Mouse (Mus musculus) stomach, embryonic 15.5 days (tissue): Measurements from ENCODE around the gene Sirt6. TPM values are rescaled to one million over a fixed set of nuclear protein-coding genes. Genes with fewer than 3 reads are reported as not detected.

Source experiments
- ATAC-seq: fragments of 200-750 bp; cut with Nextera tagmentation; 2 replicates; pipeline ENCODE4 v1.8.0; 2017; ENCODE audit warnings: low read depth, moderate number of reproducible peaks, moderate TSS enrichment; ENCODE audit not compliant: insufficient read depth, low FRiP score
- H3K27ac ChIP-seq: fragments of 300-500 bp; sonication (generic); 2 replicates; pipeline ENCODE4 v1.5.1; 2015; ENCODE audit warnings: mild to moderate bottlenecking, inconsistent platforms
- H3K27me3 ChIP-seq: fragments of 300-500 bp; sonication (generic); replicated peaks from 2 replicates; pipeline ENCODE4 v1.6.1; 2015; ENCODE audit warnings: inconsistent platforms
- H3K36me3 ChIP-seq: fragments of 300-500 bp; sonication (generic); 2 replicates; pipeline ENCODE4 v1.6.1; 2015; ENCODE audit warnings: inconsistent platforms
- H3K4me1 ChIP-seq: fragments of 300-500 bp; sonication (generic); 2 replicates; pipeline ENCODE4 v1.6.1; 2015; ENCODE audit warnings: inconsistent platforms
- H3K4me2 ChIP-seq: fragments of 300-500 bp; sonication (generic); 2 replicates; pipeline ENCODE4 v1.6.1; 2015; ENCODE audit warnings: mild to moderate bottlenecking, inconsistent platforms
- H3K4me3 ChIP-seq: fragments of 300-500 bp; sonication (generic); replicated peaks from 2 replicates; pipeline ENCODE4 v1.5.1; 2015; ENCODE audit warnings: inconsistent platforms
- H3K9ac ChIP-seq: fragments of 300-500 bp; sonication (generic); 2 replicates; pipeline ENCODE4 v1.6.1; 2015; ENCODE audit warnings: inconsistent platforms
- H3K9me3 ChIP-seq: fragments of 300-500 bp; sonication (generic); 2 replicates; pipeline ENCODE4 v1.6.1; 2016; ENCODE audit warnings: inconsistent platforms
- WGBS: fragments of 180-500 bp; shearing (Covaris S2); methylation state at CpG from one replicate; pipeline ENCODE4 v1.1.7; 2015; 5-methylcytosine and 5-hydroxymethylcytosine counted together
- polyA plus RNA-seq: library from polyadenylated mRNA; unstranded; fragments of >200 nt; fragmentation: Nextera tagmentation; extraction: Ambion mirVana; gene quantifications from 2 replicates; pipeline ENCODE4 v1.2.1, GENCODE M21; 2015

The Sirt6 gene
- polyA plus RNA-seq, 1 experiment from 2014 or later: 33.3 TPM

DNA sequence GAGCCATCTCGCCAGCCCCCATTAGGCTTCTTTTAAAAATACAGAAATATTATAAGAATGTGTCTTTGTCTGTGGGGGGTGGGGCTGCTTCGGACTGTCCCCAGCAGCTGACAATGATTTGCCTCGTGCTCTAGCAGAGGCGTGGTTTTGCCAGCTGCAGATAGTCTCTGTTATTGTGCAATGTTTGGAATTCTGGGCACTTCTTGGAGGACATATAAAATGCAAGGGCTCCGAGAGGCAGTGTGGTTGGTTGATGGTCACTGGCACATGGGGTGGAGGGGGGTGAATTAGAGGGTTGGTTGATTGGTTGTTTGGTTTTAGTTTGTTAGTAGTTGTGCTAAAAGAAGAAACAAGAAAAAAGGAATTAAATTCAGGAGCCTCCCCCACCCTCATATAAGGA, 7.6 kb downstream of the Sirt6 start:
- WGBS: 76% methylated on average over 5 of the region's 5 CpGs
- Histone ChIP-seq H3K9ac (no peak overlapping the region), H3K4me3 (no peak overlapping the region), H3K4me1 (no peaks in the 10 kb centered on the region), H3K27ac (no peak overlapping the region), H3K27me3 (no peaks in the 10 kb centered on the region), H3K36me3 (peaks cover 6% of the 10 kb centered on the region), H3K4me2 (no peak overlapping the region), H3K9me3 (no peaks in the 10 kb centered on the region)
- ATAC-seq: no peak

DNA sequence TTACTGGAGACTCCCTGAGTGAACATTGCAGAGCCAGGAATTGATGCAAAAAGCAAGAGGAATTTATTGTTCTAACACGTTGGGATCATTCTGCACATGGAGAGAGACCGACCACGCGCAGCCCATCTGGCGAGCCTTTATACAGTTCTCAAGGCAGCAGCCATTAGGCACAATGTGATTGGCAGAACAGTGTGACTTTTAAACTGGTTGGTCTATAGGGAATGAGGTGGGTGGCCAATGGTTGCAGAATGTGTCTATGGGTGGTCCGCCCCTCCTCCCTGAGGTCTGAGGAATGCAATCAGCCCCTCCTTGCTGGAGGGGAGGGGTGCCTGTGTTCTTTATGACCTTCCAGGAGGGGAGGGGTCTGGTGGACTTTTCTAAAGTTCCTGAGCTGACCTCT, 12.1 kb downstream of the Sirt6 start:
- Histone ChIP-seq H3K4me3 (no peak overlapping the region), H3K4me1 (no peaks in the 10 kb centered on the region), H3K9ac (no peak overlapping the region), H3K4me2 (no peak overlapping the region), H3K36me3 (no peaks in the 10 kb centered on the region), H3K27me3 (no peaks in the 10 kb centered on the region), H3K27ac (no peak overlapping the region), H3K9me3 (no peaks in the 10 kb centered on the region)
- no peak for ATAC-seq
- 56% methylated on average over 6 of the region's 6 CpGs for WGBS

DNA sequence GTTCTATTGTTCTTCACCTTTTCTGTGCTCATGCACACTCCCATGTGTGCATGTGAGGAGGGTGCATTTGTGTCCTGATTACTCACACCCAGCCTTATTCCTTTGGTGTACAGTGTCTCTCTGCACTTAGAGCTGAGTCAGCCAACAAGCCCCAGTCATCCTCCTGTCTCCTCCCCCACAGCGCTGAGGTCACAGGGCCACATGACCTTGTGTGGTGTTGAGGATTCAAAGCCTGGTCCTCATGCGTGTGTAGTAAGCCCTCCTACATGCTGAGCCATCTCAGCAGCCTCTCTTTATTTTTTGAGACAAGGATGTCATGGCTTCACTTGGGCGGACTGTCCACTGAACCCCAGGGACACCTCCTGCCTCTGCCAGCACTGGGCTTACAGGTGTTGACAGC, 14.8 kb downstream of the Sirt6 start:
- Histone ChIP-seq H3K9ac (no peak overlapping the region), H3K9me3 (no peaks in the 10 kb centered on the region), H3K36me3 (no peaks in the 10 kb centered on the region), H3K4me3 (no peak overlapping the region), H3K27ac (no peak overlapping the region), H3K4me1 (no peaks in the 10 kb centered on the region), H3K4me2 (no peak overlapping the region), H3K27me3 (no peaks in the 10 kb centered on the region)
- WGBS: 64% methylated on average over 3 of the region's 3 CpGs
- no peak for ATAC-seq

DNA sequence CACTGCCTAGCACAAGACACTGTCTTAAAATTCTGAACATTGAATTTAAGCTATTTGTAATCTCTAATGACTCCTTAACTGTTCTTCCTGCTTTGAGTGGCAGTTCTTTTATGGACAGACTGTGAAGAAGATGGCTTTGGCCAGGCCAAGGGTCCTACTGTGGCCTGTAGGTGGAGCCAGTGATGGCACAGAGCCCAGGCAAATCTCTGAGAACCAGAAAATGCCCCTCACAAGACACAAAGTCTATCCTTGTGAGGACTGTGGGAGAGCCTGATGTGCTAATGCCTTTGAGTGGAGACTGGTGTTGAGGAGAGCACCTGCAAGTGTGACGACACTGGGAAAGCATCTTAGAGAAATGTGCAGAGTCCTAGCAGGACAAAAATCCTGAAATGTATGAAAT, 19.3 kb downstream of the Sirt6 start:
- H3K4me2 ChIP-seq: no peak overlapping the region
- H3K4me3 ChIP-seq: no peak overlapping the region
- H3K27ac ChIP-seq: no peak overlapping the region
- H3K9ac ChIP-seq: no peak overlapping the region
- WGBS: 79% methylated on average over 1 of the region's 1 CpGs
- peaks cover 15% of the 10 kb centered on the region; the same call in 1 of the 2 replicates for H3K4me1 ChIP-seq
- no peaks in the 10 kb centered on the region for H3K36me3 ChIP-seq
- no peaks in the 10 kb centered on the region for H3K9me3 ChIP-seq
- no peak for ATAC-seq
- H3K27me3 ChIP-seq: no peaks in the 10 kb centered on the region

DNA sequence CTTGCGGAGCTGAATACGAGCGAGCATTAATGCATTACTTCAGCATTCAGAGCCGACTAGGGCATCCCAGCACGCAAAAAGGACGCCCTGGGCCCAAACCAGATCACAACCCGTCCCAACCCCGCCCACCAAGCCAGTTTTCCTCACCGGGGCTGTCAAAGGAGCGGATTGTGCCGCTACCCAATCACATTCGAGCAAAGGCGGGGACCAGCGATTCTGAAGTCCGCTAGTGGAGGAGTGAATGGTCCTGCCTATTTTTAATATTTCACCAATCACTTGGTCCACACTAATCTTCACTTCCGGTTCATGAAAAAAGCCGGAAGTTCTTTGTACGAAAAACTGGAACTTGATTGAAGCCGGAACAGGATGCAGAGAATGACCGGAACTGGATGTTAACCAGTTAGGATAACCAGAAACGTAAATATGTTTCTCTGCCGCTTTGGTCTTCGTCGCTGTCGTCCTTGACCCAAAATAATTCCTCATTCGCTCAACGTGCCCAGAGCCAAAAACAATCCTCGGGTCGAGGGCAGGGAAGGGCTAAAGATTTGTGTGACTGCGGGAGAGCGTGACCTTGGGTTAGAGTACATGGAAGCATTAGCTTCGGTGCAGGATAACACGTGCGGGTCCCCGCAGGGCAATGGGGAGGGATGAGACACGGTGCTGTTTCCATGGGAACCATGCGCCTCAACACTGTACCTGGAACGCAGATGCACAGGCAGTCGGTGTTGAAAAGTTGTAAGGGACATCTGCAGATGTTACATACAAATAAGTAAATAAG, 21.4 kb downstream of the Sirt6 start, which contains the start of gene BC025920:
BC025920 (plus strand) TSS at position 297 of the 778 bp plus-strand sequence.
- Histone ChIP-seq H3K4me3 (peak within 1 kb of the TSS; percentile 54), H3K9me3 (no peaks in the 10 kb centered on the region), H3K36me3 (no peaks in the 10 kb centered on the region), H3K4me2 (peak within 1 kb of the TSS; percentile 77), H3K27ac (peak within 1 kb of the TSS; percentile 95), H3K4me1 (peaks cover 21% of the 10 kb centered on the region), H3K9ac (peak within 1 kb of the TSS; percentile 11; the same call in 1 of the 2 replicates), H3K27me3 (no peaks in the 10 kb centered on the region)
- ATAC-seq: peak; percentile 92
- WGBS: under 1% methylated on average over 39 of the region's 39 CpGs

DNA sequence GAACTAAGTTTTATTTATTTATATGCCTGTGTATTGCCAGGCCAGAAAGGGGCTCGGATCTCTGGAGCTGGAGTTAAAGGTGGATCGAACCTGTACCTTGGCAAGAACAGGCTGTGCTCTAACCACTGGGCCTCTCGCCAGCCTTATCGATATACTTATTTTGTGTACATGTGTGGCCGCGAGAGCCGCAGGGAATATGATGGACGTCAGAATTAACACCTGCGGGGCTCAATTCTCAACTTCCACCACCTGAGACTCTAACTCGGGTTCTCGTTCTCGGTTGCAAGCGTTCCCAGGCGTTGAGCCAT, 22.0 kb downstream of the Sirt6 start:
- H3K9ac ChIP-seq: peak overlapping the region; percentile 11; the same call in 1 of the 2 replicates
- 2% methylated on average over 14 of the region's 14 CpGs for WGBS
- H3K4me1 ChIP-seq: peaks cover 25% of the 10 kb centered on the region
- peak overlapping the region; percentile 77 for H3K4me2 ChIP-seq
- H3K9me3 ChIP-seq: no peaks in the 10 kb centered on the region
- no peaks in the 10 kb centered on the region for H3K27me3 ChIP-seq
- ATAC-seq: no peak
- H3K27ac ChIP-seq: peak overlapping the region; percentile 95
- peak overlapping the region; percentile 54 for H3K4me3 ChIP-seq
- H3K36me3 ChIP-seq: no peaks in the 10 kb centered on the region

DNA sequence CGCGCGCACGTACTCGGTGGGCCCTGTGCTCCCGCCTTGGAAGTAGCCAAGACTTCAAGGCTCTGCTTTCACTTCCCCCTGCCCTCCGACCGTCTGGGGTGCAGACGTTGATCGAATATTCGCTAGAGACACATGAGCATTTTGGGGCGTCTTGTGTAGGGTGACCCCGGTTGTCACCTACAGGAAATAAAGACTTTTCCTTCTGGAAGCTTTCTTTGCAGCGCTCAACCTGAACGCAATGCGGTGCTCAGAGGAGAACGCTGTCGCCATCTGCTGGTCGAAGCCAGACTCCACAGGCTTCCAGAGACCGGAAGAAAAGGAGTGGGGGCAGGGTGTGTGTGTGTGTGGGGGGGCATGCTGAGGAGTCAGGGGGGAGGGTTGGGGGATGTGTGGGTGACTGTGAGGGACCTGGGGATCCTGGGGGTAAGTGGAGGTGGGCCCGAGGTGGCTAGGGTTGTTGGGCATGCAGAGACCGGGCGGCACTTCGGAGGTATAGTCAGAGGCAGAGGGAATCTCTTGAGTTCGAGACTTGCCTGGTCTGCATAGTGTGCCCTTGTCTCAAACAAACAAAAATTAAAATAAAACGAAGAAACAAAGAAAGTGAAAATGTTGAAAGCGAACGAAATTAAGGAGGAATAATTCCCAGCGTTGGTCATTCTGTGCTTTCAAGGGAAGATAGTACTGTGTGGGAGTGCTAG, 22.5 kb downstream of the Sirt6 start:
- Histone ChIP-seq H3K9ac (no peak overlapping the region; the same call in 1 of the 2 replicates), H3K9me3 (no peaks in the 10 kb centered on the region), H3K4me1 (peaks cover 29% of the 10 kb centered on the region), H3K36me3 (no peaks in the 10 kb centered on the region), H3K27ac (peak overlapping the region; percentile 95), H3K27me3 (no peaks in the 10 kb centered on the region), H3K4me3 (peak overlapping the region; percentile 54), H3K4me2 (peak overlapping the region; percentile 77)
- 18% methylated on average over 29 of the region's 29 CpGs for WGBS
- peak; percentile 20; the same call in 1 of the 2 replicates for ATAC-seq

DNA sequence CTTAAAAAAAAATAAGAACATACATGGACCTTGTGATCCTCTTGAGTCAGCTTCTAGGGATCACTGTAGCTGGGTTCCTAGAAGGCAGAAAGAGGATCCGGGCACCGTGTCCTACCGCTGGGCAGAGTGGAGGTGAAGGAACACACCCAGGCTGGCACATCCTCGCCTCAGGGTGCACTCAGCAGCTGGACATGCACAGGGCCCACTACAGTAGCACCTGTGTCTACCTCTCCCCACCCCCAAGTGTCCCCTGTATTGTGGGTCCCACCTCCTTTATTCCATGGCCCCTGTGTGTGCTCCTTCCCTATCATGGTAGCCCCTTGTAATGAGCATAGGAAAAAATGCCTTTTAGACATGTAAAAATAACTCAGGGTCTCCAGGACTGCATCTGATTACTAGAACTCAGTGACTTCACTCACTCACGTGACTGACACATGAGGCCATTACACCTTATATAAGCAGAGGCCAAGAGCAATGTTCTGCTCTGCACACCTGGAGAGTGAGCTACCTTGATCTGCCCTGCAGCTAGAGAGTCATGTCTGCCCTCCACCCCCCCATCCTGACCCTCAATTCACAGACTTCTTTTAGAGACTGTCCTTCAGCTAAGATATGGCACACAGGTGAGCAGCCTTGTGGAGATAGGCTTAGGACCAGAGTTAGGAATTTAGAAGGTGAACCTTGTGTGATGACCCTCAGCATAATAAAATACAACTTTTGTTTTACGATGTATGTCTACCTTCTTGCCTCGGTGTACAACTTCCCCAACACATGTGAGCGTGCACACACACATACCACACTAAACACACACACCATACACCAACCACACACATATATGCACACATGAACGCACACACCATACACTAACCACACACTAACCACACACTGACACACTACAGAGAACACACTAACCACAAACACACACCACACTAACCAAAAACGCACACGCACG, 23.3 kb downstream of the Sirt6 start:
- no peak overlapping the region for H3K9ac ChIP-seq
- WGBS: 78% methylated on average over 12 of the region's 12 CpGs
- peaks cover 32% of the 10 kb centered on the region for H3K4me1 ChIP-seq
- no peak overlapping the region for H3K4me3 ChIP-seq
- peak overlapping the region; percentile 95; the same call in 1 of the 2 replicates for H3K27ac ChIP-seq
- H3K4me2 ChIP-seq: peak overlapping the region; percentile 77
- no peaks in the 10 kb centered on the region for H3K9me3 ChIP-seq
- no peaks in the 10 kb centered on the region for H3K27me3 ChIP-seq
- no peaks in the 10 kb centered on the region for H3K36me3 ChIP-seq
- no peak for ATAC-seq

DNA sequence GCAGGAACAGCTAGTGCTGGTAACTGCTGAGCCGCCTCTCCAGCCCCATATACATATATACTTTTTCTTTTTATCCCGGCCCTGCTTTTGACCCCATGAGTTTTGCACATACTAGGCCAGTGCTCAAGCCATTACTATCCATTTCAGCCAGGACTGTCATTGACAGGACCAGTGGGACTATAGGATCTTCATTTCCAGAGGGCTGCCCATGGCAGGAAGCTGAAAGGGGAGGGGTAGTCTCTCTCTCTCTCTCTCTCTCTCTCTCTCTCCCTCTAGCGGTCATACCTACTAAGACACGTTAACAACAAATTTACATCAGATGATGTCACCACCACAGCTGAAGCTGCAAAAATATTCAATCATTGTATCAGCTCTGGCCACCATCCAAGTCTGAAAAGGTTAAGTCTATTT, 24.9 kb downstream of the Sirt6 start:
- H3K36me3 ChIP-seq: no peaks in the 10 kb centered on the region
- no peaks in the 10 kb centered on the region for H3K27me3 ChIP-seq
- no peak overlapping the region for H3K9ac ChIP-seq
- H3K4me3 ChIP-seq: no peak overlapping the region
- peaks cover 42% of the 10 kb centered on the region for H3K4me1 ChIP-seq
- peak overlapping the region; percentile 3; the same call in 1 of the 2 replicates for H3K27ac ChIP-seq
- WGBS: 22% methylated on average over 4 of the region's 4 CpGs
- no peak for ATAC-seq
- no peak overlapping the region for H3K4me2 ChIP-seq
- no peaks in the 10 kb centered on the region for H3K9me3 ChIP-seq

DNA sequence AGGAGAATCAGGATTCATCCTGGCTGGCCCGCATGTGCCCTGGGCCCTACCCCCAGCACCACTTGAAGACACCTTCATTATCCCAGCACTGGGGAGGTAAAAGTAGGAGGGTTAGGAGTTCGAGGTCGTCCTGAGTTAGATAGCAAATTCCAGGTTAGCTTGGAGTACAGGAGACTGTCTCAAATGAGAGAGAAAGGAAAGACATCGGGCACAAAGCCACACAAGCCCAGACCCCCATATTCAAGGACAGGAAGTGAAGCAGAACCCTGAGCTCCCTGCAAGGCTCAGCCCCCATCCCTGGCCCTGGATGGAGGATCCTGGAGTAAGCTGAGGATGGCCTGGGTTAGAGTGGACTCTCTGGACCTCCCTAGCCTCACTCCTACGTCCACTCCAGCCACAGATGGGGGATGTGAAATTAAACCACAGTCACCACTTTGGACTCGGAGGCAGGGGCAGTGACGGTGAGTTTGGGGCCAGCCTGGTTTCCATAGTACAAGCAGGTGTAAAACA, 26.1 kb downstream of the Sirt6 start:
- peak overlapping the region; percentile 70; the same call in 1 of the 2 replicates for H3K27ac ChIP-seq
- H3K27me3 ChIP-seq: no peaks in the 10 kb centered on the region
- H3K9me3 ChIP-seq: no peaks in the 10 kb centered on the region
- no peak for ATAC-seq
- peak overlapping the region; percentile 32; the same call in 1 of the 2 replicates for H3K4me3 ChIP-seq
- H3K4me2 ChIP-seq: peak overlapping the region; percentile 68
- WGBS: 26% methylated on average over 7 of the region's 7 CpGs
- no peaks in the 10 kb centered on the region for H3K36me3 ChIP-seq
- H3K9ac ChIP-seq: no peak overlapping the region
- peaks cover 49% of the 10 kb centered on the region for H3K4me1 ChIP-seq

DNA sequence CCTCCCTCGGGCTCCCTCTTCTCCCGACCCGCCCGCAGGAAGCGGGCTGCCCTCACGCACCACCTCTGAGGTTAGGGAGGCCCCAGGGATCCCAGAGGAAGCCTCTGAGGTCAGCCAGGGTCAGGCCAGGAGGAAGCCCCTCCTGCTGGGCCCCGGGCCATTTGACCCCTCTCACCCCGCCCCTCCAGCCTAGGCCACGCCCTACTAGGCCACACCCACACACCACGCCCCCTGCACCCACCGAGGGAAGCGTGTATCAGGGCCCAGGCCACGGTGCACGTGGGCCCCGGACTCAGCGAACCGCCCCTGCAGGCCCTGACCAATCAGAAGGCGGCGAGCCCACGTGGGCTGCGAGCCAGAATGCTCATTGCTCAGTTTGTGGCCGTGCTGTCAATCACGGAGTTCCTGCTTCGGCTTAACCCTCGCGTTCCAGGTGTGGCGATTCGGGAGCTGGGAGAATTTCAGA, 26.8 kb downstream of the Sirt6 start, which contains the start of gene Tle6:
Tle6 (minus strand) TSS at position 336 of the 466 bp plus-strand sequence.
- H3K9ac ChIP-seq: no peak within 1 kb of the TSS
- H3K9me3 ChIP-seq: no peaks in the 10 kb centered on the region
- H3K27me3 ChIP-seq: no peaks in the 10 kb centered on the region
- no peaks in the 10 kb centered on the region for H3K36me3 ChIP-seq
- H3K4me3 ChIP-seq: peak within 1 kb of the TSS; percentile 32
- under 1% methylated on average over 28 of the region's 28 CpGs for WGBS
- peak within 1 kb of the TSS; percentile 68 for H3K4me2 ChIP-seq
- H3K4me1 ChIP-seq: peaks cover 55% of the 10 kb centered on the region
- peak; percentile 81 for ATAC-seq
- peak within 1 kb of the TSS; percentile 80 for H3K27ac ChIP-seq
